Comparison of ENCODE assay signal across 8 mouse cellular contexts in the genomic region with DNA sequence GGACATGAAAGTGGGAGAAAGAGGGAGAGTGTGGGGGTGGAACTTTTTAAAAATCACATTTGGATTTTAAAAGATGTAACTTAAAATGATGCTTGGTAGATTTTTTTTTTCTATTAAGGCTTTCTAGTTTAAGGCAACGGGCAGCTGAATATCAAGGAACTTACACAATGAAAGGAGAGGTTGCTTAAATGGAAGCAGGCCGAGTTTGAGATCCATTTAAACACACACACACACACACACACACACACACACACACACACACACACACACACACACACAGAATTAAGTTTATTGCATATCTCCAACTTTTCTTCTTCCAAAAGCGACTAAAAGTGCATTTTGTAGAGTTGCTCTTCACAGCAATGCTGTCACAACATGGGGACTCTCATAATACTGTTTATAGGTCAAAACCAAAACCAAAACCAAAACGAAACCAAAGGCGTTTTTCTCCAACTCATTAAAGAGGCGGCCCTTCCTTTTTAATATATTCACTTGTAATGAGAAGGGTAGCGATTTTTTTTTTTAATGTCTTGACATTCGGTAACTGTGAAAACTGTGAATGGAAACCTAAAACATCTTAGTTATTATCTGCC. TPM values are rescaled to one million over a fixed set of nuclear protein-coding genes. Genes with fewer than 3 reads are reported as not detected.
DNase-seq lines count a peak whose midpoint lies in the region; ATAC-seq and TF ChIP-seq lines count a peak whose summit lies in the region.

No protein-coding gene starts in this region.

- no peaks in the 10 kb centered on the region for H3K9me3 ChIP-seq in limb, embryonic 15.5 days
- no peaks in the 10 kb centered on the region for H3K9me3 ChIP-seq in stomach, postnatal 0 days (ENCODE audit: control insufficient read depth, low read length)

- no peak for TF ChIP-seq CTCF in testis, adult 2 months (IDR thresholded peaks at IDR 0.05; ENCODE audit: control insufficient read depth, insufficient read depth, insufficient replicate concordance, low read depth, low read length)
- no peak for TF ChIP-seq CTCF in stomach, postnatal 0 days (IDR thresholded peaks at IDR 0.05; ENCODE audit: low read depth)

- no peak for ATAC-seq in limb, embryonic 15.5 days (ENCODE audit: insufficient number of reproducible peaks, low FRiP score, low TSS enrichment, low read depth)
- ATAC-seq in stomach, postnatal 0 days (ENCODE audit: low FRiP score, low TSS enrichment): no peak

- H3K4me2 ChIP-seq in limb, embryonic 15.5 days: peak overlapping the region; percentile 97
- peak overlapping the region; percentile 97 for H3K4me2 ChIP-seq in stomach, postnatal 0 days (replicated peaks; ENCODE audit: low read depth)

- WGBS in limb, embryonic 15.5 days: 15% methylated on average over 8 of the region's 8 CpGs
- WGBS in stomach, postnatal 0 days: 15% methylated on average over 8 of the region's 8 CpGs

- DNase-seq in embryo, embryonic 11 days: peak; percentile 9
- no peak for DNase-seq in embryo, embryonic 10 days (ENCODE audit: low spot score)
- DNase-seq in testis, postnatal 14 days (ENCODE audit: low spot score): no peak
- DNase-seq in stomach, postnatal 0 days (ENCODE audit: low spot score): no peak
- no peak for DNase-seq in thymus, postnatal 25 days
- no peak for DNase-seq in lung, postnatal 14 days

- peaks cover 17% of the 10 kb centered on the region for H3K4me1 ChIP-seq in testis, adult 2 months (ENCODE audit: control insufficient read depth, insufficient read depth, low read length)
- 0 out of 2 replicates have a peak, but pooled peaks cover 11% of the 10 kb centered on the region for H3K4me1 ChIP-seq in limb, embryonic 15.5 days
- no peaks in the 10 kb centered on the region for H3K4me1 ChIP-seq in stomach, postnatal 0 days (replicated peaks; ENCODE audit: control insufficient read depth, insufficient read depth)

- H3K9ac ChIP-seq in limb, embryonic 15.5 days: no peak overlapping the region
- H3K9ac ChIP-seq in stomach, postnatal 0 days (ENCODE audit: low read length): peak overlapping the region; percentile 88

- peak overlapping the region; percentile 41 for H3K4me3 ChIP-seq in testis, adult 2 months (ENCODE audit: control insufficient read depth, low read depth, low read length)
- H3K4me3 ChIP-seq in limb, embryonic 15.5 days: peak overlapping the region; percentile 80
- peak overlapping the region; percentile 92 for H3K4me3 ChIP-seq in stomach, postnatal 0 days (ENCODE audit: low read depth, low read length)

- H3K27ac ChIP-seq in testis, adult 2 months (ENCODE audit: control insufficient read depth, insufficient read depth, low read depth, low read length): no peak overlapping the region; the same call in 1 of the 2 replicates
- no peak overlapping the region for H3K27ac ChIP-seq in limb, embryonic 15.5 days
- H3K27ac ChIP-seq in stomach, postnatal 0 days (replicated peaks): peak overlapping the region; percentile 98

- TF ChIP-seq POLR2A in testis, adult 2 months (IDR thresholded peaks at IDR 0.05; ENCODE audit: control insufficient read depth, low read depth, low read length): no peak

- no peak for TF ChIP-seq EP300 in stomach, postnatal 0 days (optimal IDR thresholded peaks at IDR 0.05)

- no peaks in the 10 kb centered on the region for H3K27me3 ChIP-seq in testis, adult 2 months (ENCODE audit: control insufficient read depth, insufficient read depth, low read length)
- H3K27me3 ChIP-seq in limb, embryonic 15.5 days: peaks cover 15% of the 10 kb centered on the region; the same call in 1 of the 2 replicates
- no peaks in the 10 kb centered on the region for H3K27me3 ChIP-seq in stomach, postnatal 0 days (ENCODE audit: control insufficient read depth, insufficient read depth, low read length)

- no peaks in the 10 kb centered on the region for H3K36me3 ChIP-seq in testis, adult 2 months (ENCODE audit: control insufficient read depth, insufficient read depth, low read length)
- H3K36me3 ChIP-seq in limb, embryonic 15.5 days: no peaks in the 10 kb centered on the region
- H3K36me3 ChIP-seq in stomach, postnatal 0 days (ENCODE audit: control insufficient read depth, insufficient read depth, low read length): no peaks in the 10 kb centered on the region

RNA-seq across cellular contexts. Expression of a gene that starts 1.9 kb away (rescaled TPM):
- polyA plus RNA-seq in testis, adult 2 months (2012; rRNA removed): 0.88 and 1.1 TPM in 2 replicates
- 7.9 and 9.1 TPM in 2 replicates for polyA plus RNA-seq in limb, embryonic 15.5 days (2015; fragmentation: Nextera tagmentation; extraction: Ambion mirVana)
- 2.9 and 3.1 TPM in 2 replicates for polyA plus RNA-seq in stomach, postnatal 0 days (2015; fragmentation: Nextera tagmentation; extraction: Ambion mirVana)

Comparison
In these comparisons a context has a peak if more than half of its experiments do, and no peak if none do; other contexts are left out.
1. H3K4me3 ChIP-seq: peak in every context shown above with its lines; median percentile 92 in stomach, postnatal 0 days; 80 in limb, embryonic 15.5 days; 41 in testis, adult 2 months.